18 mouse cellular contexts compared by ENCODE assay signal in genomic region chr3:98059076-98059475, GRCm38 (mm10). TPM values are rescaled to one million over a fixed set of nuclear protein-coding genes. Genes with fewer than 3 reads are reported as not detected.
DNase-seq lines count a peak whose midpoint lies in the region; ATAC-seq lines count a peak whose summit lies in the region.
"Had no signal": no experiment of that assay in that cellular context is flagged by ENCODE, and none has a peak within 500 bp of the region (broad histone marks: within the 10 kb centered on the region; RNA-seq: fewer than 3 reads in every experiment).

No protein-coding gene starts in this region.

- no peaks in the 10 kb centered on the region for H3K27me3 ChIP-seq in embryonic facial prominence, embryonic 10.5 days (replicated peaks; ENCODE audit: low read depth, poor library complexity, severe bottlenecking)
- no peaks in the 10 kb centered on the region for H3K27me3 ChIP-seq in limb, embryonic 13.5 days
- H3K27me3 ChIP-seq: embryonic facial prominence, embryonic 12.5 days; forebrain, embryonic 15.5 days; heart, embryonic 12.5 days; hindbrain, embryonic 15.5 days had no signal

- H3K9me3 ChIP-seq in embryonic facial prominence, embryonic 10.5 days, result no peaks in the 10 kb centered on the region
- H3K9me3 ChIP-seq in limb, embryonic 13.5 days, result no peaks in the 10 kb centered on the region
- H3K9me3 ChIP-seq: embryonic facial prominence, embryonic 12.5 days; forebrain, embryonic 15.5 days; heart, embryonic 12.5 days; hindbrain, embryonic 15.5 days had no signal

- H3K27ac ChIP-seq in embryonic facial prominence, embryonic 10.5 days (replicated peaks), result peak overlapping the region; percentile 48
- H3K27ac ChIP-seq in limb, embryonic 13.5 days, result peak overlapping the region; percentile 6; the same call in 1 of the 2 replicates
- H3K27ac ChIP-seq: embryonic facial prominence, embryonic 12.5 days; forebrain, embryonic 15.5 days; hindbrain, embryonic 15.5 days had no signal

- H3K4me1 ChIP-seq in embryonic facial prominence, embryonic 10.5 days, result peaks cover 99% of the 10 kb centered on the region
- peaks cover 95% of the 10 kb centered on the region for H3K4me1 ChIP-seq in limb, embryonic 13.5 days

- no peak for ATAC-seq in limb, embryonic 13.5 days (ENCODE audit: low FRiP score, low read depth)
- ATAC-seq: forebrain, embryonic 15.5 days; intestine, embryonic 16.5 days had no signal

- 85% methylated on average over 4 of the region's 4 CpGs for whole genome bisulfite sequencing in embryonic facial prominence, embryonic 10.5 days
- WGBS in limb, embryonic 13.5 days, result 80% methylated on average over 4 of the region's 4 CpGs

- DNase-seq in adrenal gland, adult 2 months, result peak; percentile 71
- DNase-seq in adrenal gland, adult 18-20 months (ENCODE audit: low spot score in 2 of 2), result no peak
- DNase-seq in heart, adult 11 months, result peak; percentile 87
- DNase-seq in heart, postnatal 25 days (ENCODE audit: low spot score), result no peak
- no peak for DNase-seq in embryonic facial prominence, embryonic 10.5 days (ENCODE audit: low spot score)
- DNase-seq in lung, adult 18-20 months, result no peak
- DNase-seq in adipocyte (ENCODE audit: low spot score), result no peak
- DNase-seq: cerebellum, adult 2 months; cerebellum, postnatal 10 days; embryo, embryonic 11 days; gastrocnemius, postnatal 10 days; heart, postnatal 36 days had no signal

- H3K4me3 ChIP-seq in embryonic facial prominence, embryonic 10.5 days, result no peak overlapping the region
- no peak overlapping the region for H3K4me3 ChIP-seq in limb, embryonic 13.5 days
- H3K4me3 ChIP-seq: embryonic facial prominence, embryonic 12.5 days; forebrain, embryonic 15.5 days; heart, embryonic 12.5 days; hindbrain, embryonic 15.5 days had no signal

- H3K9ac ChIP-seq in limb, embryonic 13.5 days, result no peak overlapping the region
- H3K9ac ChIP-seq: embryonic facial prominence, embryonic 12.5 days; forebrain, embryonic 15.5 days; heart, embryonic 12.5 days; hindbrain, embryonic 15.5 days had no signal

- intact Hi-C loops in heart, postnatal 25 days (cut with DNase I), result loop anchor here (5.0 kb wide), 1 partner anchor 42 kb away; no protein-coding TSS in a partner anchor

- no peak overlapping the region for H3K4me2 ChIP-seq in limb, embryonic 13.5 days (replicated peaks)
- H3K4me2 ChIP-seq: embryonic facial prominence, embryonic 12.5 days; forebrain, embryonic 15.5 days; heart, embryonic 12.5 days; hindbrain, embryonic 15.5 days had no signal

- H3K36me3 ChIP-seq in embryonic facial prominence, embryonic 10.5 days (replicated peaks), result 0 out of 2 replicates have a peak, but pooled peaks cover 8% of the 10 kb centered on the region
- no peaks in the 10 kb centered on the region for H3K36me3 ChIP-seq in limb, embryonic 13.5 days
- H3K36me3 ChIP-seq: embryonic facial prominence, embryonic 12.5 days; forebrain, embryonic 15.5 days; heart, embryonic 12.5 days; hindbrain, embryonic 15.5 days had no signal

RNA-seq across cellular contexts. Expression of gene Notch2, which starts 45.7 kb away (rescaled TPM):
- total RNA-seq in adrenal gland, adult 2 months (2021), result 10 to 100 TPM; 53.8 to 70.1 TPM
- 26.4 and 33.9 TPM in 2 replicates for polyA plus RNA-seq in adrenal gland, adult 2 months (2012; rRNA removed)
- 10 to 100 TPM; 46.6 to 79.1 TPM for total RNA-seq in adrenal gland, adult 18-20 months (2021)
- 10 to 100 TPM; 19.3 to 19.5 TPM for total RNA-seq in heart, postnatal 25 days (2021)
- polyA plus RNA-seq in embryonic facial prominence, embryonic 10.5 days (2016; fragmentation: Nextera tagmentation; extraction: Ambion mirVana), result 22.0 and 23.2 TPM in 2 replicates
- polyA plus RNA-seq in limb, embryonic 13.5 days (2015; fragmentation: Nextera tagmentation; extraction: Ambion mirVana), result 39.9 and 43.5 TPM in 2 replicates

Comparison
In these comparisons a context has a peak if more than half of its experiments do, and no peak if none do; other contexts are left out.
1. DNase-seq: peak in adrenal gland, adult 2 months (single experiment) and heart, adult 11 months (single experiment); none in adrenal gland, adult 18-20 months (0 of 2), heart, postnatal 25 days (single experiment), embryonic facial prominence, embryonic 10.5 days (single experiment), lung, adult 18-20 months (0 of 2) and adipocyte (single experiment).